Mouse (Mus musculus) heart, embryonic 13.5 days (tissue): Measurements from ENCODE around the gene Utrn. TPM values are rescaled to one million over a fixed set of nuclear protein-coding genes. Genes with fewer than 3 reads are reported as not detected.

ENCODE experiments used
- ATAC-seq: fragments of 200-750 bp; cut with Nextera tagmentation; 2 replicates; pipeline ENCODE4 v1.8.0; 2017; ENCODE audit warnings: moderate TSS enrichment; ENCODE audit not compliant: insufficient number of reproducible peaks, low FRiP score, low TSS enrichment; ENCODE audit errors: extremely low read depth
- H3K27ac ChIP-seq: fragments of 300-500 bp; sonication (generic); replicated peaks from 2 replicates; pipeline ENCODE4 v1.5.1; 2015; ENCODE audit warnings: moderate library complexity, mild to moderate bottlenecking, inconsistent platforms
- H3K27me3 ChIP-seq: fragments of 300-500 bp; sonication (generic); replicated peaks from 2 replicates; pipeline ENCODE4 v1.6.1; 2015; ENCODE audit warnings: mild to moderate bottlenecking, inconsistent platforms
- H3K36me3 ChIP-seq: fragments of 300-500 bp; sonication (generic); 2 replicates; pipeline ENCODE4 v1.6.1; 2015; ENCODE audit warnings: mild to moderate bottlenecking, inconsistent platforms
- H3K4me1 ChIP-seq: fragments of 300-500 bp; sonication (generic); 2 replicates; pipeline ENCODE4 v1.6.1; 2015; ENCODE audit warnings: inconsistent platforms
- H3K4me2 ChIP-seq: fragments of 300-500 bp; sonication (generic); 2 replicates; pipeline ENCODE4 v1.6.1; 2015; ENCODE audit warnings: inconsistent platforms, mild to moderate bottlenecking, moderate library complexity
- H3K4me3 ChIP-seq: fragments of 300-500 bp; sonication (generic); 2 replicates; pipeline ENCODE4 v1.5.1; 2015; ENCODE audit warnings: moderate library complexity, mild to moderate bottlenecking, inconsistent platforms
- H3K9ac ChIP-seq: fragments of 300-500 bp; sonication (generic); 2 replicates; pipeline ENCODE4 v1.6.1; 2015; ENCODE audit warnings: inconsistent platforms, mild to moderate bottlenecking, moderate library complexity
- H3K9me3 ChIP-seq: fragments of 300-500 bp; sonication (generic); 2 replicates; pipeline ENCODE4 v1.6.1; 2016; ENCODE audit warnings: inconsistent platforms
- WGBS: fragments of 180-500 bp; shearing (Covaris S2); methylation state at CpG from one replicate; pipeline ENCODE4 v1.1.7; 2015; ENCODE audit warnings: mixed read lengths; 5-methylcytosine and 5-hydroxymethylcytosine counted together
- polyA plus RNA-seq: library from polyadenylated mRNA; unstranded; fragments of >200 nt; fragmentation: Nextera tagmentation; extraction: Ambion mirVana; gene quantifications from 2 replicates; pipeline ENCODE4 v1.2.1, GENCODE M21; 2015

Gene Utrn
- polyA plus RNA-seq, 1 experiment from 2014 or later = 55.8 TPM

- 69% methylated on average over 11 of the region's 11 CpGs for WGBS
Measured at GRCm38 (mm10) chr10:12552196-12552889, 316.8 kb downstream of the Utrn start.

DNA sequence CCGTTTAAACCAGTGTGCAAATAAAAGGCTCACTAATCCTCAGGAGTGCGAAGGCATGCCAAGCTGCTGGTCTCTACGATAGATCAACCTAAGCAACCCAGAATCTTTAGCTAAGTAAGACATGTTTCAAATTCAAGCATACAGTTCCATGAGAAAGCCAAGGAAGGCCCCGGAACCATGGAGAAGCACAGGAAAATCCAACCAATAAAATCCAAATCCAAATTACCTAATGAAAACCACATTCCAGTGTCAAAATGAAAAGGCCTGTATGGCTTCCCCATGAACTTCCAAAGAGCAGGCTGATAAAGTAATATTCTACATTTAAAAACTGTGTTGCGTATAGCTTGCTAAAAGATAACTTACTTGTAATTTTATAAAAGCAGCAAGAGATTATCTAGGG is 317.4 kb downstream of the Utrn start:
- Histone ChIP-seq H3K36me3 (no peaks in the 10 kb centered on the region), H3K9me3 (no peaks in the 10 kb centered on the region), H3K9ac (no peak overlapping the region), H3K4me1 (peaks cover 45% of the 10 kb centered on the region), H3K27ac (no peak overlapping the region), H3K4me2 (no peak overlapping the region), H3K4me3 (no peak overlapping the region), H3K27me3 (no peaks in the 10 kb centered on the region)
- no peak for ATAC-seq
- WGBS = 73% methylated on average over 5 of the region's 5 CpGs

More at GRCm38 (mm10) chr10:12552196-12552889, 316.8 kb downstream of the Utrn start:
- Histone ChIP-seq H3K9me3 (no peaks in the 10 kb centered on the region), H3K27me3 (no peaks in the 10 kb centered on the region), H3K9ac (no peak overlapping the region), H3K4me1 (peaks cover 40% of the 10 kb centered on the region), H3K4me3 (no peak overlapping the region), H3K4me2 (no peak overlapping the region), H3K36me3 (no peaks in the 10 kb centered on the region), H3K27ac (no peak overlapping the region)
- no peak for ATAC-seq

- Histone ChIP-seq H3K9me3 (no peaks in the 10 kb centered on the region), H3K4me2 (no peak overlapping the region), H3K27ac (peak overlapping the region; percentile 30; the same call in 1 of the 2 replicates), H3K4me3 (no peak overlapping the region), H3K27me3 (no peaks in the 10 kb centered on the region), H3K9ac (no peak overlapping the region), H3K36me3 (no peaks in the 10 kb centered on the region), H3K4me1 (peaks cover 45% of the 10 kb centered on the region)
- 22% methylated on average over 1 of the region's 1 CpGs for WGBS
- peak; percentile 51; the same call in 1 of the 2 replicates for ATAC-seq
Measured at GRCm38 (mm10) chr10:12549945-12550540, 319.1 kb downstream of the Utrn start.

DNA sequence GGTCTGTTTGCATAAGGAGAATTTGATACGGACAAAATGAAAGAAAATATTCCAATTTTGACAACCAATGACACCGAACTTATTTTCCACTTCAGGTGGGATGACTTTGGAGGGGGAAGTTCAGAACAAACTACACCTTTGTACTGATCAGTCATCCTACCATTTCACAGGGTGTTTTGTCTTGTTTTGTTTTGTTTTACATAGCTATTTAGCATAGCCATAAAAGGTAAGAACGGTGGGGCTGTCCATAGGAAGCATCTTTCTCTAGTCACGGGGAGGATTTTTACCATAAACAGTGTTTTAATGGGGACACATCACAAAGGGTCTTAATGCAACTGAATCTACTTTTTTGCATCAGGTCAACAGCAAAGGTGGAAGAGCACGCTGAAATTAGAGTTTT is 319.9 kb downstream of the Utrn start:
- Histone ChIP-seq H3K27me3 (no peaks in the 10 kb centered on the region), H3K9ac (no peak overlapping the region), H3K4me1 (peaks cover 45% of the 10 kb centered on the region), H3K27ac (no peak overlapping the region), H3K4me2 (peak overlapping the region; percentile 79), H3K9me3 (no peaks in the 10 kb centered on the region), H3K36me3 (no peaks in the 10 kb centered on the region), H3K4me3 (peak overlapping the region; percentile 52; the same call in 1 of the 2 replicates)
- 34% methylated on average over 5 of the region's 5 CpGs for WGBS
- ATAC-seq = no peak

DNA sequence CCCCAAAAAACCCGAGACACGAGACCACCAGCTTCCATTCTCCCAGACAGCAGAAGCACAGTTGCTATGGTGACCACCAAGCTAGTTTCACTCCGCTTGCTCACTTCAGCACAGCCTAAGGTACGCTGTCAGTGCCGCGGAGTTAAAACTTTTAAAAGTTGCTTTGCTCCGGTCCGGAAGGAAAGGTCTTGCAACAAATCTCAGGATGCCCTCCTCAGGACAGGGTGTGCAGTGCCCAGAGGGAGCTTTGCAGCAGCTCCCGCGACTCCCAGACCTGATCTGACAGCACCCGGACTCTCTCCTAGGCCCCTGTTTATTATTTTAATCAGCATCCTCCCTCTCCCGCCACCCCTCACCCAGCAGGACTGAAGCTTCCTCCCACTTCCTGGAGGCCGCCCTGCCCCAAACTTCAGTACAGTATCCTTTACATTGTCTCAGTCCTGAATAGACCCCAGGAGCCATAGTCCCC is 320.5 kb downstream of the Utrn start:
- ATAC-seq = peak; percentile 25; the same call in 1 of the 2 replicates
- Histone ChIP-seq H3K27ac (peak overlapping the region; percentile 70; the same call in 1 of the 2 replicates), H3K9me3 (no peaks in the 10 kb centered on the region), H3K4me3 (peak overlapping the region; percentile 52), H3K4me2 (peak overlapping the region; percentile 79), H3K9ac (peak overlapping the region; percentile 77), H3K27me3 (no peaks in the 10 kb centered on the region), H3K36me3 (no peaks in the 10 kb centered on the region), H3K4me1 (peaks cover 44% of the 10 kb centered on the region)
- WGBS = under 1% methylated on average over 13 of the region's 13 CpGs

- Histone ChIP-seq H3K4me3 (peak overlapping the region; percentile 1; the same call in 1 of the 2 replicates), H3K9ac (0 out of 2 replicates have a peak overlapping the region, but pooled peaks have one; percentile 14), H3K4me2 (peak overlapping the region; percentile 32), H3K27ac (no peak overlapping the region), H3K36me3 (no peaks in the 10 kb centered on the region), H3K27me3 (no peaks in the 10 kb centered on the region), H3K9me3 (no peaks in the 10 kb centered on the region), H3K4me1 (peaks cover 36% of the 10 kb centered on the region)
- WGBS = 50% methylated on average over 6 of the region's 6 CpGs
- ATAC-seq = no peak
Measured at GRCm38 (mm10) chr10:12547037-12547625, 322.0 kb downstream of the Utrn start.

DNA sequence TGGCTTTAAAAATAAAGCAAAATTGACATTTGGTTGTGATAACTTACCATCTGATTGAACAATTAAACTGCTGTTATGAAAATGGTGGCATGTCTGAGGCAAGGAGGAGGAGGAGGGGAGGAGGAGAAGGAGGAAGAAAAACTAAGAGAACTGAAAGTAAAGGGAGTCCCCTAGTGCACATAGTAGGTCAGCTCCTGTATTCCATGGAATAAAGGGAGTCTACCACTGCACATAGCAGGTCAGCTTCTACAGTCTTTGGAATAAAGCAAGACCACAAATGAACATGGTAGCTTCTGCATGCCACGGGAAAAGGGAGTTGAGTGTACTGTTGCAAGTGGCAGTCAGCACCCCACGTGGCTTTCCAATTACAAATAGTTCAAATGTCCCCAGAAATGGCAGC is 323.7 kb downstream of the Utrn start:
- Histone ChIP-seq H3K9ac (no peak overlapping the region), H3K4me2 (no peak overlapping the region), H3K9me3 (no peaks in the 10 kb centered on the region), H3K4me1 (peaks cover 30% of the 10 kb centered on the region), H3K27me3 (no peaks in the 10 kb centered on the region), H3K36me3 (no peaks in the 10 kb centered on the region), H3K4me3 (no peak overlapping the region), H3K27ac (no peak overlapping the region)
- no peak for ATAC-seq
- WGBS = 83% methylated on average over 2 of the region's 2 CpGs

- no peaks in the 10 kb centered on the region for H3K27me3 ChIP-seq
- no peak overlapping the region for H3K9ac ChIP-seq
- no peak overlapping the region for H3K4me3 ChIP-seq
- 91% methylated on average over 1 of the region's 1 CpGs for WGBS
- H3K36me3 ChIP-seq = peaks cover 3% of the 10 kb centered on the region
- no peaks in the 10 kb centered on the region for H3K9me3 ChIP-seq
- no peak overlapping the region for H3K27ac ChIP-seq
- no peaks in the 10 kb centered on the region; the same call in 1 of the 2 replicates for H3K4me1 ChIP-seq
- no peak overlapping the region for H3K4me2 ChIP-seq
- no peak for ATAC-seq
Measured at GRCm38 (mm10) chr10:12541757-12542156, 327.4 kb downstream of the Utrn start.

- no peak overlapping the region for H3K27ac ChIP-seq
- no peaks in the 10 kb centered on the region for H3K27me3 ChIP-seq
- 91% methylated on average over 1 of the region's 1 CpGs for WGBS
- no peak overlapping the region for H3K9ac ChIP-seq
- no peak overlapping the region for H3K4me3 ChIP-seq
- ATAC-seq = no peak
- no peaks in the 10 kb centered on the region for H3K9me3 ChIP-seq
- H3K36me3 ChIP-seq = peaks cover 3% of the 10 kb centered on the region
- H3K4me1 ChIP-seq = 0 out of 2 replicates have a peak, but pooled peaks cover 4% of the 10 kb centered on the region
- H3K4me2 ChIP-seq = no peak overlapping the region
Measured at GRCm38 (mm10) chr10:12535272-12535671, 333.9 kb downstream of the Utrn start.

GRCm38 (mm10) chr10:12534801-12535200 is 334.4 kb downstream of the Utrn start:
- Histone ChIP-seq H3K36me3 (peaks cover 3% of the 10 kb centered on the region), H3K4me1 (0 out of 2 replicates have a peak, but pooled peaks cover 4% of the 10 kb centered on the region), H3K27me3 (no peaks in the 10 kb centered on the region), H3K4me3 (no peak overlapping the region), H3K9me3 (no peaks in the 10 kb centered on the region), H3K4me2 (no peak overlapping the region), H3K27ac (no peak overlapping the region), H3K9ac (no peak overlapping the region)
- ATAC-seq = no peak
- WGBS = 69% methylated on average over 3 of the region's 3 CpGs

- 0 out of 2 replicates have a peak, but pooled peaks cover 4% of the 10 kb centered on the region for H3K4me1 ChIP-seq
- no peaks in the 10 kb centered on the region for H3K27me3 ChIP-seq
- no peak overlapping the region for H3K4me2 ChIP-seq
- peaks cover 3% of the 10 kb centered on the region for H3K36me3 ChIP-seq
- WGBS = 59% methylated on average over 3 of the region's 3 CpGs
- ATAC-seq = no peak
- no peak overlapping the region for H3K4me3 ChIP-seq
- no peaks in the 10 kb centered on the region for H3K9me3 ChIP-seq
- H3K27ac ChIP-seq = no peak overlapping the region
- no peak overlapping the region for H3K9ac ChIP-seq
Measured at GRCm38 (mm10) chr10:12534301-12534700, 334.9 kb downstream of the Utrn start.
